Mouse (Mus musculus) forebrain, embryonic 16.5 days (tissue): Measurements from ENCODE around the gene Slc25a39. TPM values are rescaled to one million over a fixed set of nuclear protein-coding genes. Genes with fewer than 3 reads are reported as not detected.
"Not testable (repeated sequence)": the region's sequence is repeated elsewhere in the genome, so short reads cannot be mapped to it uniquely, and the experiment has no call there.

ENCODE experiments used
- ATAC-seq: fragments of 200-750 bp; cut with Nextera tagmentation; 2 replicates; pipeline ENCODE4 v1.8.0; 2017; ENCODE audit warnings: mild to moderate bottlenecking, moderate library complexity
- H3K27ac ChIP-seq: fragments of 300-500 bp; sonication (generic); 2 replicates; pipeline ENCODE4 v1.5.1; 2014; ENCODE audit warnings: low read length, control low read depth
- H3K27me3 ChIP-seq: fragments of 300-500 bp; sonication (generic); replicated peaks from 2 replicates; pipeline ENCODE4 v1.6.1; 2014; ENCODE audit warnings: low read length; ENCODE audit not compliant: control insufficient read depth, insufficient read depth
- H3K36me3 ChIP-seq: fragments of 300-500 bp; sonication (generic); 2 replicates; pipeline ENCODE4 v1.6.1; 2014; ENCODE audit not compliant: control insufficient read depth, insufficient read depth
- H3K4me1 ChIP-seq: fragments of 300-500 bp; sonication (generic); replicated peaks from 2 replicates; pipeline ENCODE4 v1.6.1; 2014; ENCODE audit warnings: low read length; ENCODE audit not compliant: control insufficient read depth, insufficient read depth
- H3K4me2 ChIP-seq: fragments of 300-500 bp; sonication (generic); 2 replicates; pipeline ENCODE4 v1.6.1; 2014; ENCODE audit warnings: mild to moderate bottlenecking, low read length, control low read depth
- H3K4me3 ChIP-seq: fragments of 300-500 bp; sonication (generic); replicated peaks from 2 replicates; pipeline ENCODE4 v1.5.1; 2014; ENCODE audit warnings: mild to moderate bottlenecking, low read length, control low read depth
- H3K9ac ChIP-seq: fragments of 300-500 bp; sonication (generic); replicated peaks from 2 replicates; pipeline ENCODE4 v1.6.1; 2014; ENCODE audit warnings: low read depth, low read length, control low read depth
- H3K9me3 ChIP-seq: fragments of 300-500 bp; sonication (generic); 2 replicates; pipeline ENCODE4 v1.6.1; 2016; ENCODE audit warnings: low read length; ENCODE audit not compliant: control insufficient read depth
- WGBS: fragments of 180-500 bp; shearing (Covaris S2); extraction: QIAGEN DNeasy Blood & Tissue Kit; methylation state at CpG from one replicate; pipeline ENCODE4 v1.1.7; 2014; 5-methylcytosine and 5-hydroxymethylcytosine counted together
- polyA plus RNA-seq: library from polyadenylated mRNA; unstranded; fragments of >200 nt; fragmentation: Nextera tagmentation; extraction: Ambion mirVana; gene quantifications from 2 replicates; pipeline ENCODE4 v1.2.1, GENCODE M21; 2015

Gene Slc25a39
- polyA plus RNA-seq, 1 experiment from 2014 or later = 143 TPM

DNA sequence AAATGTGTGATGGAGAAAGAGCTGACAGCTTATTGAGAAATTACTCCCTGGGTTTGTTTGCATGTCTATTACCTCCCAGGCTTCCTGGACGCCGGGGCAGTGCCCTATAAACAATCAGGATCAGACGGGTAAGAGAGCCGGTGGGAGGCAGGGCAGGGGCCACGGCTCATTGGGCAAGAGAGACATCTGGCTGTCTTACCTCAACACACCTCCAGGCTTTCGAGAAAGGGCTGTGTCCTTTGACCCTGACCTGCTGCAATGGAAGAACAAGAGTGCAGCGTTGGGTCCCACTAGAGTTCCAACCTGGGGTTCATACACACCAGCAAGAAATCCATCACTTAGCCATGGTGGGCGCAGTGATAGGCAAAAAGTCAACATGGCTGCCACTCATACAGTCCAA is 13.8 kb upstream of the Slc25a39 start:
- no peak overlapping the region for H3K4me2 ChIP-seq
- no peaks in the 10 kb centered on the region for H3K36me3 ChIP-seq
- ATAC-seq = no peak
- no peaks in the 10 kb centered on the region for H3K27me3 ChIP-seq
- H3K9ac ChIP-seq = no peak overlapping the region
- H3K27ac ChIP-seq = no peak overlapping the region
- H3K9me3 ChIP-seq = no peaks in the 10 kb centered on the region
- H3K4me1 ChIP-seq = no peaks in the 10 kb centered on the region
- H3K4me3 ChIP-seq = no peak overlapping the region
- WGBS = 71% methylated on average over 8 of the region's 8 CpGs

DNA sequence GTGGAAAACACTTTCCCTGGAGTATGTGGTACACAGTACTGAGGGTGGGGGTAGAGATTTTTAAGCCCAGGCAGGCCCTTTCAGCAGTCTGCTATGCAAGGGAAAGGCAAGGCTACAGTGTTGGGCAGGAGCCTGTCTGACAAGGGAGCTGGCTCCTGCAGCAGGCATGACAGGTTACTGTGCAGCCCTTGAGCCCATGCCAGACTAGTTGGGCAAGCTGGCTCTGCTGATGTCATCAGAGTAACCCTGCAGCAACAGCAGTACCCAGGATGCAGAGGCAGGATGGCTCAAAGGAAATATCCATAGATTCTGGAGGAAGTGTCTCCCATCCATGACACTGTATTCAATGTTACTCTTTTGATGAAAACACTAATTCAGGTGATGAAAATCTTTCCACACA is 11.1 kb upstream of the Slc25a39 start:
- Histone ChIP-seq H3K27me3 (no peaks in the 10 kb centered on the region), H3K9me3 (no peaks in the 10 kb centered on the region), H3K9ac (no peak overlapping the region), H3K27ac (no peak overlapping the region), H3K4me1 (no peaks in the 10 kb centered on the region), H3K4me3 (no peak overlapping the region), H3K36me3 (no peaks in the 10 kb centered on the region), H3K4me2 (no peak overlapping the region)
- ATAC-seq = no peak

GRCm38 (mm10) chr11:102417160-102417559 is 9.4 kb upstream of the Slc25a39 start:
- H3K27me3 ChIP-seq = no peaks in the 10 kb centered on the region
- no peak overlapping the region for H3K9ac ChIP-seq
- 64% methylated on average over 1 of the region's 1 CpGs for WGBS
- no peaks in the 10 kb centered on the region for H3K36me3 ChIP-seq
- no peak for ATAC-seq
- H3K4me3 ChIP-seq = no peak overlapping the region
- no peaks in the 10 kb centered on the region for H3K4me1 ChIP-seq
- H3K27ac ChIP-seq = no peak overlapping the region
- no peaks in the 10 kb centered on the region for H3K9me3 ChIP-seq
- no peak overlapping the region for H3K4me2 ChIP-seq

DNA sequence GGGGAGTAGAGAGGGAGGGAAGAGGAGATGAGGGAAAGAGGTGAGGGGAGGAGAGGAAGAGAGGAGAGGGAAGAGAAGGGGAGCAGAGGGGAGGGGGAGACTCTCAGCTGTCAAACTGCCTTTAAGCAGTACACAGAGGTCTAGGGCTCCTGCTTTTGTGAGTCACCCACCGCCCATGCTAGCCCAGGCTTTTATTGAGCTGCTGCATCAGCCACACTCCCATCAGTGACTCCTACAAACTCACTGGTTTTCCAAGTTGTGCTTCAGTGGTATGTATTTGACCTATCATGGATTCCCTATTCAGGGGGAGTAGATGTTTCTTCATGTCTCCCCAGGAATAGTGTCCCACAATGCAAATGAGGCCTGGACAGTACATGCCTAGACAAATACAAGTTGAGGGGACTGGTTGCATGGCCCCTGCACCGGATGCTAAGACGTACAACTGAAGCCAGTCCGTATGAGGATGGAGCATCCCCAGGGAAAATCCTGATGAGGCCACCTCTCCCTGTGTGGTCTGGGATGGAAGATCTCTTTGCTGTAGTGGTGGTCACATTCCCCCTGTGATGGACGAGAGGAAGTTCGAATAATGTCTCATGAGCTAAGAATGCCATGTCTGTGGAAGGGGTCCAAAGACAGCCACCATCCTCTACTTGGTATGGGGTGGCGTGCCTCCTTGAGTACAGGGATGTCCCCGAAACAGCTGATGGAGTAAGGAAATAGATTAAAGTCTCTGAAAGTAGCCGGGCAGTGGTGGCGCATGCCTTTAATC is 7.5 kb upstream of the Slc25a39 start:
- no peak overlapping the region for H3K27ac ChIP-seq
- 0 out of 2 replicates have a peak, but pooled peaks cover 2% of the 10 kb centered on the region for H3K4me1 ChIP-seq
- no peaks in the 10 kb centered on the region for H3K27me3 ChIP-seq
- H3K4me3 ChIP-seq = no peak overlapping the region
- no peaks in the 10 kb centered on the region for H3K36me3 ChIP-seq
- no peaks in the 10 kb centered on the region for H3K9me3 ChIP-seq
- 76% methylated on average over 10 of the region's 10 CpGs for WGBS
- no peak overlapping the region for H3K4me2 ChIP-seq
- H3K9ac ChIP-seq = no peak overlapping the region
- no peak for ATAC-seq

DNA sequence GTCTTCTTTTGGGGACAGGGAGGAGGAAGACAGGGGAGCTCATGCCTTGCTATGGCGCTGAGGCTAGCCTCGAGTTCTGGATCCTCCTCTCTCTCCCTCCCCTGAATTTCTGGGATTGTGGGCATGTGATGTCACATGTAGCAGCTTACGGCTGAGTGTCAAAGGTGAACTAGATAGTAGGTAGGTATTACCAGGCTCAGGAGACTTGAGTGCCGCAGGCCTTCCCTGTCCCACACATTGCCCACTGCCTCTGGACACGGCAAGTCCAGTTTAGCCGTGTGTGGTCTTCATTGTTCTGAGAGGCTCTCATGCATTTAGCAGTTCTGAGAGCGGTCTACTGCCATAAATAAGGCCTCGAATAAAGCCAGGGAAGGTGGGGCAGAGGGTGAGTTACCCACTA is 5.3 kb upstream of the Slc25a39 start:
- Histone ChIP-seq H3K27ac (no peak overlapping the region), H3K4me3 (no peak overlapping the region), H3K27me3 (no peaks in the 10 kb centered on the region), H3K9ac (no peak overlapping the region), H3K4me1 (peaks cover 5% of the 10 kb centered on the region), H3K9me3 (no peaks in the 10 kb centered on the region), H3K36me3 (no peaks in the 10 kb centered on the region), H3K4me2 (no peak overlapping the region)
- ATAC-seq = no peak
- 75% methylated on average over 8 of the region's 8 CpGs for whole genome bisulfite sequencing

- no peak overlapping the region for H3K9ac ChIP-seq
- ATAC-seq = peak; percentile 15; the same call in 1 of the 2 replicates
- 8% methylated on average over 11 of the region's 11 CpGs for WGBS
These were observed 4.0 kb upstream of the Slc25a39 start for GRCm38 (mm10) chr11:102411704-102412103.

GRCm38 (mm10) chr11:102411061-102411460 is 3.3 kb upstream of the Slc25a39 start:
- H3K27me3 ChIP-seq = no peaks in the 10 kb centered on the region
- 80% methylated on average over 3 of the region's 3 CpGs for WGBS
- H3K9ac ChIP-seq = no peak overlapping the region
- no peak for ATAC-seq
- no peak overlapping the region for H3K4me3 ChIP-seq
- no peaks in the 10 kb centered on the region for H3K36me3 ChIP-seq
- peaks cover 17% of the 10 kb centered on the region for H3K4me1 ChIP-seq
- no peak overlapping the region for H3K4me2 ChIP-seq
- no peak overlapping the region for H3K27ac ChIP-seq
- H3K9me3 ChIP-seq = no peaks in the 10 kb centered on the region

More at GRCm38 (mm10) chr11:102411704-102412103, 4.0 kb upstream of the Slc25a39 start:
- Histone ChIP-seq H3K4me1 (peaks cover 11% of the 10 kb centered on the region), H3K4me3 (no peak overlapping the region), H3K36me3 (no peaks in the 10 kb centered on the region), H3K9me3 (no peaks in the 10 kb centered on the region), H3K27ac (no peak overlapping the region), H3K27me3 (no peaks in the 10 kb centered on the region), H3K4me2 (no peak overlapping the region)

- peaks cover 24% of the 10 kb centered on the region for H3K4me1 ChIP-seq
- not testable (repeated sequence) for H3K4me2 ChIP-seq, H3K36me3 ChIP-seq
These were observed 2.6 kb upstream of the Slc25a39 start for GRCm38 (mm10) chr11:102410345-102410744.

GRCm38 (mm10) chr11:102409795-102410330 is 2.1 kb upstream of the Slc25a39 start:
- Histone ChIP-seq H3K36me3 (no peaks in the 10 kb centered on the region), H3K4me3 (no peak overlapping the region), H3K27me3 (no peaks in the 10 kb centered on the region), H3K27ac (no peak overlapping the region), H3K9ac (no peak overlapping the region), H3K4me1 (peaks cover 27% of the 10 kb centered on the region), H3K9me3 (no peaks in the 10 kb centered on the region), H3K4me2 (no peak overlapping the region)
- 77% methylated on average over 3 of the region's 3 CpGs for WGBS
- no peak for ATAC-seq

More at GRCm38 (mm10) chr11:102410345-102410744, 2.6 kb upstream of the Slc25a39 start:
- H3K9ac ChIP-seq, H3K9me3 ChIP-seq, H3K27me3 ChIP-seq, H3K27ac ChIP-seq, ATAC-seq, H3K4me3 ChIP-seq: not testable (repeated sequence)
- 91% methylated on average over 3 of the region's 3 CpGs for WGBS
